Mouse (Mus musculus): ENCODE data around the gene Olfr1163.

- TF ChIP-seq POLR2A (IDR thresholded peaks at IDR 0.05; ENCODE audit: borderline replicate concordance, insufficient read depth, low read length) (no peak), CTCF (IDR thresholded peaks at IDR 0.05; ENCODE audit: borderline replicate concordance, insufficient read depth, low read depth, low read length) (no peak)
Observed at GRCm38 (mm10) chr2:88037599-88037998, 34.0 kb downstream of the Olfr1163 start, which contains the start of gene Olfr73.

Data from cerebellum, adult 2 months (tissue).